Mouse (Mus musculus) megakaryocyte, embryonic 14.5 days (primary cell): ENCODE measurements at regions not wholly inside any gene's neighbourhood (a gene's known extent, or its start where the extent isn't known, plus 50 kb on each side); places are given as distances from the start of the nearest gene placed in this dataset.

Experiments
- FLI1 ChIP-seq: IDR thresholded peaks from 2 replicates; pipeline ENCODE4 v1.6.1; 2012; ENCODE audit warnings: low read length, inconsistent platforms, mixed read lengths
- GATA1 ChIP-seq: IDR thresholded peaks from 3 replicates; pipeline ENCODE4 v1.6.1; 2012; ENCODE audit warnings: mixed read lengths, low read length, inconsistent platforms, borderline replicate concordance

DNA sequence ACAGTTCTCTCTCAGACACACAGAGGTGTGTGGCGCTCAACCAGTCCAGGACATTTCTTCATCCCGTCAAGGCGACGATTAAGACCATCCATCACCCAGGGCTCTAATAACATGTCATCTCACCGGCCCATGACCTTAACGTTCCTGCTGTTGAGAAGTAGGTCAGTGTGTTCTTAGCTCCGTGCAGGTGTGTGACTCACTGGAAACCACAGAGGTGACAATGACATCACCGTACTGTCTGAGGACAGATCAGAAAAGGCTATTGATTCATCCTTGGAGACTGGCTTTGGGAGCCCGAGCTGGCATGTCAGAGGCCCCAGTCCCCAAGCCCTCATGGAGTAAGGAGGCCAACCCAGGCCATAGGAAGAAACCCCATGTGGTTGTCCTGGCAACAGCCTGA is 109.3 kb upstream of the Sulf2 start:
- TF ChIP-seq FLI1: no peak
- TF ChIP-seq GATA1: no peak
